Mouse (Mus musculus): ENCODE results near the gene 1700008P02Rik.
"Not testable (repeated sequence)": the region's sequence is repeated elsewhere in the genome, so short reads cannot be mapped to it uniquely, and the experiment has no call there.

The 1700008P02Rik gene

GRCm38 (mm10) chr3:6620343-6620742 is at the start of gene 1700008P02Rik:
Gene 1700008P02Rik, minus strand, starts transcription at chr3:6620443.
- DNase-seq: no peak

- DNase-seq: no peak
Observed at GRCm38 (mm10) chr3:6649411-6649810, 29.2 kb upstream of the 1700008P02Rik start.

- not testable (repeated sequence) for DNase-seq
Observed at GRCm38 (mm10) chr3:6638151-6638550, 17.9 kb upstream of the 1700008P02Rik start.

- DNase-seq: no peak
Observed at GRCm38 (mm10) chr3:6634256-6634655, 14.0 kb upstream of the 1700008P02Rik start.

- no peak for DNase-seq
Observed at GRCm38 (mm10) chr3:6617881-6618280, 2.4 kb downstream of the 1700008P02Rik start.

Data from lung, postnatal 10 days (tissue).